Mouse (Mus musculus) heart, adult 2 months (tissue): ENCODE results near the gene Zbtb4.

Source experiments
- CTCF ChIP-seq: fragments of 200-600 bp; IDR thresholded peaks from 2 replicates; pipeline ENCODE4 v1.8.1; 2022; ENCODE audit warnings: antibody characterized with exemption, mild to moderate bottlenecking, moderate library complexity
- EP300 ChIP-seq: fragments of 200-500 bp; IDR thresholded peaks from 2 replicates; pipeline ENCODE4 v1.6.1; 2011; ENCODE audit warnings: low read depth, low read length, control low read depth; ENCODE audit not compliant: insufficient read depth
- POLR2A ChIP-seq: fragments of 200-500 bp; IDR thresholded peaks from 2 replicates; pipeline ENCODE4 v1.6.1; 2011; ENCODE audit warnings: mild to moderate bottlenecking, low read depth, low read length, control low read depth; ENCODE audit not compliant: insufficient read depth

DNA sequence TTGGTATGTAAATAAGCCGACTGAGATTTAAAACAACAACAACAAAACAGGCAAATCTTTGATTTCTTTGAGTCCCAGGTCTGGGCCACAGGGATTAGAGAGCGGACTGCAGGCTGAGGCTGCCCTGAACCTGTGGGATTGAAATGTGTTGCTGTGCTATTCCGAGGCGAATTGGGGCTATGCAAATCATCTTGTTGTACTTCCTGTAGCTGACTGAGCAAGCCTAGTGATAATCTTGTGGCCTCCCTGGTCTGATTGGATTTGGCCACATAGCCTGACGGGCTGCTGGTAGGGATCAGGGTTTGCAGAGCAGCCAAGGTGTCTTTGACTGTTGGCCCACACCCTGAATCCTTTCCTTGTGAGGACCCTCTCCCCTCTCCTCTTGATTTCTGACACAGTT is 9.2 kb downstream of the Zbtb4 start:
- TF ChIP-seq EP300 (no peak), CTCF (no peak), POLR2A (no peak)
